Mouse (Mus musculus): ENCODE data around the gene Tmem207. TPM values are rescaled to one million over a fixed set of nuclear protein-coding genes. Genes with fewer than 3 reads are reported as not detected.

The Tmem207 gene
- polyA plus RNA-seq, 1 experiment from 2014 or later: not detected

GRCm38 (mm10) chr16:26495721-26496120, 30.8 kb downstream of the Tmem207 start:
- Histone ChIP-seq H3K9me3 (ENCODE audit: control insufficient read depth, low read length) (no peaks in the 10 kb centered on the region), H3K27ac (replicated peaks) (no peak overlapping the region), H3K4me1 (replicated peaks; ENCODE audit: control insufficient read depth, insufficient read depth) (no peaks in the 10 kb centered on the region), H3K4me2 (replicated peaks; ENCODE audit: low read depth) (no peak overlapping the region), H3K27me3 (ENCODE audit: control insufficient read depth, insufficient read depth, low read length) (no peaks in the 10 kb centered on the region), H3K36me3 (ENCODE audit: control insufficient read depth, insufficient read depth, low read length) (no peaks in the 10 kb centered on the region), H3K4me3 (ENCODE audit: low read depth, low read length) (no peak overlapping the region), H3K9ac (ENCODE audit: low read length) (no peak overlapping the region)
- no peak for ATAC-seq (ENCODE audit: low FRiP score, low TSS enrichment)
- no peak for DNase-seq (ENCODE audit: low spot score)
- TF ChIP-seq EP300 (optimal IDR thresholded peaks at IDR 0.05) (no peak), CTCF (IDR thresholded peaks at IDR 0.05; ENCODE audit: low read depth) (peak; percentile 80)
- WGBS: 7% methylated on average over 2 of the region's 2 CpGs

GRCm38 (mm10) chr16:26471254-26471653, 55.3 kb downstream of the Tmem207 start:
- ATAC-seq (ENCODE audit: low FRiP score, low TSS enrichment) (no peak), DNase-seq (ENCODE audit: low spot score) (no peak)
- WGBS: 84% methylated on average over 4 of the region's 4 CpGs
- Histone ChIP-seq H3K9me3 (ENCODE audit: control insufficient read depth, low read length) (no peaks in the 10 kb centered on the region), H3K27ac (replicated peaks) (no peak overlapping the region), H3K9ac (ENCODE audit: low read length) (no peak overlapping the region), H3K36me3 (ENCODE audit: control insufficient read depth, insufficient read depth, low read length) (no peaks in the 10 kb centered on the region), H3K4me2 (replicated peaks; ENCODE audit: low read depth) (no peak overlapping the region), H3K4me1 (replicated peaks; ENCODE audit: control insufficient read depth, insufficient read depth) (no peaks in the 10 kb centered on the region), H3K27me3 (ENCODE audit: control insufficient read depth, insufficient read depth, low read length) (no peaks in the 10 kb centered on the region), H3K4me3 (ENCODE audit: low read depth, low read length) (no peak overlapping the region)
- TF ChIP-seq CTCF (IDR thresholded peaks at IDR 0.05; ENCODE audit: low read depth): no peak
- no peak for TF ChIP-seq EP300 (optimal IDR thresholded peaks at IDR 0.05)

GRCm38 (mm10) chr16:26466535-26466934, 60.0 kb downstream of the Tmem207 start:
- H3K27ac ChIP-seq (replicated peaks): no peak overlapping the region
- DNase-seq (ENCODE audit: low spot score) (no peak), ATAC-seq (ENCODE audit: low FRiP score, low TSS enrichment) (no peak)
- no peaks in the 10 kb centered on the region for H3K36me3 ChIP-seq (ENCODE audit: control insufficient read depth, insufficient read depth, low read length)
- H3K27me3 ChIP-seq (ENCODE audit: control insufficient read depth, insufficient read depth, low read length): no peaks in the 10 kb centered on the region
- TF ChIP-seq EP300 (optimal IDR thresholded peaks at IDR 0.05) (no peak), CTCF (IDR thresholded peaks at IDR 0.05; ENCODE audit: low read depth) (no peak)
- H3K9me3 ChIP-seq (ENCODE audit: control insufficient read depth, low read length): no peaks in the 10 kb centered on the region
- no peak overlapping the region for H3K4me3 ChIP-seq (ENCODE audit: low read depth, low read length)
- H3K9ac ChIP-seq (ENCODE audit: low read length): no peak overlapping the region
- H3K4me2 ChIP-seq (replicated peaks; ENCODE audit: low read depth): no peak overlapping the region
- WGBS: 86% methylated on average over 4 of the region's 4 CpGs
- H3K4me1 ChIP-seq (replicated peaks; ENCODE audit: control insufficient read depth, insufficient read depth): no peaks in the 10 kb centered on the region

GRCm38 (mm10) chr16:26462835-26463234, 63.7 kb downstream of the Tmem207 start, which contains the start of gene Cldn16:
TSS of gene Cldn16 (plus strand) at chr16:26463135.
- no peaks in the 10 kb centered on the region for H3K36me3 ChIP-seq (ENCODE audit: control insufficient read depth, insufficient read depth, low read length)
- no peak for ATAC-seq (ENCODE audit: low FRiP score, low TSS enrichment)
- H3K4me2 ChIP-seq (replicated peaks; ENCODE audit: low read depth): no peak within 1 kb of the TSS
- TF ChIP-seq CTCF (IDR thresholded peaks at IDR 0.05; ENCODE audit: low read depth) (no peak), EP300 (optimal IDR thresholded peaks at IDR 0.05) (no peak)
- H3K4me1 ChIP-seq (replicated peaks; ENCODE audit: control insufficient read depth, insufficient read depth): no peaks in the 10 kb centered on the region
- no peak for DNase-seq (ENCODE audit: low spot score)
- H3K4me3 ChIP-seq (ENCODE audit: low read depth, low read length): no peak within 1 kb of the TSS
- H3K9me3 ChIP-seq (ENCODE audit: control insufficient read depth, low read length): no peaks in the 10 kb centered on the region
- H3K9ac ChIP-seq (ENCODE audit: low read length): no peak within 1 kb of the TSS
- WGBS: 70% methylated on average over 7 of the region's 7 CpGs
- H3K27ac ChIP-seq (replicated peaks): no peak within 1 kb of the TSS
- no peaks in the 10 kb centered on the region for H3K27me3 ChIP-seq (ENCODE audit: control insufficient read depth, insufficient read depth, low read length)

GRCm38 (mm10) chr16:26456182-26456581, 70.4 kb downstream of the Tmem207 start:
- H3K9me3 ChIP-seq (ENCODE audit: control insufficient read depth, low read length): no peaks in the 10 kb centered on the region
- no peak for DNase-seq (ENCODE audit: low spot score)
- no peak overlapping the region for H3K4me2 ChIP-seq (replicated peaks; ENCODE audit: low read depth)
- no peak overlapping the region for H3K4me3 ChIP-seq (ENCODE audit: low read depth, low read length)
- no peak overlapping the region for H3K27ac ChIP-seq (replicated peaks)
- WGBS: 69% methylated on average over 2 of the region's 2 CpGs
- H3K27me3 ChIP-seq (ENCODE audit: control insufficient read depth, insufficient read depth, low read length): no peaks in the 10 kb centered on the region
- no peak for TF ChIP-seq CTCF (IDR thresholded peaks at IDR 0.05; ENCODE audit: low read depth)
- no peak for TF ChIP-seq EP300 (optimal IDR thresholded peaks at IDR 0.05)
- H3K4me1 ChIP-seq (replicated peaks; ENCODE audit: control insufficient read depth, insufficient read depth): no peaks in the 10 kb centered on the region
- H3K36me3 ChIP-seq (ENCODE audit: control insufficient read depth, insufficient read depth, low read length): no peaks in the 10 kb centered on the region
- ATAC-seq (ENCODE audit: low FRiP score, low TSS enrichment): no peak
- no peak overlapping the region for H3K9ac ChIP-seq (ENCODE audit: low read length)

GRCm38 (mm10) chr16:26454163-26454562, 72.4 kb downstream of the Tmem207 start:
- TF ChIP-seq CTCF (IDR thresholded peaks at IDR 0.05; ENCODE audit: low read depth) (no peak), EP300 (optimal IDR thresholded peaks at IDR 0.05) (no peak)
- no peak for DNase-seq (ENCODE audit: low spot score)
- no peak overlapping the region for H3K9ac ChIP-seq (ENCODE audit: low read length)
- no peaks in the 10 kb centered on the region for H3K36me3 ChIP-seq (ENCODE audit: control insufficient read depth, insufficient read depth, low read length)
- H3K4me1 ChIP-seq (replicated peaks; ENCODE audit: control insufficient read depth, insufficient read depth): no peaks in the 10 kb centered on the region
- no peak overlapping the region for H3K4me2 ChIP-seq (replicated peaks; ENCODE audit: low read depth)
- no peak for ATAC-seq (ENCODE audit: low FRiP score, low TSS enrichment)
- H3K9me3 ChIP-seq (ENCODE audit: control insufficient read depth, low read length): no peaks in the 10 kb centered on the region
- no peak overlapping the region for H3K4me3 ChIP-seq (ENCODE audit: low read depth, low read length)
- 52% methylated on average over 3 of the region's 3 CpGs for WGBS
- H3K27ac ChIP-seq (replicated peaks): no peak overlapping the region
- no peaks in the 10 kb centered on the region for H3K27me3 ChIP-seq (ENCODE audit: control insufficient read depth, insufficient read depth, low read length)

Other genes starting within 250 kb of the Tmem207 start
- gene Cldn1, start 154.9 kb downstream of the Tmem207 start, polyA plus RNA-seq (2015; fragmentation: Nextera tagmentation; extraction: Ambion mirVana): 14.1 and 14.6 TPM in 2 replicates
- gene Cldn16, start 63.6 kb downstream of the Tmem207 start, polyA plus RNA-seq (2015; fragmentation: Nextera tagmentation; extraction: Ambion mirVana): not detected in 2 replicates
- gene Il1rap, start 54.9 kb upstream of the Tmem207 start, polyA plus RNA-seq (2015; fragmentation: Nextera tagmentation; extraction: Ambion mirVana): 4.4 TPM in 2 replicates